Mouse (Mus musculus): Measurements from ENCODE around the gene Olfr790.

GRCm38 (mm10) chr10:129521492-129521891, 23.2 kb downstream of the Olfr790 start, which contains the start of gene Olfr791:
- TF ChIP-seq POLR2A (IDR thresholded peaks at IDR 0.05; ENCODE audit: borderline replicate concordance, extremely low read depth, insufficient read depth, insufficient read length, poor library complexity, severe bottlenecking), result no peak
- no peak for TF ChIP-seq CTCF (IDR thresholded peaks at IDR 0.05; ENCODE audit: borderline replicate concordance, extremely low read depth, insufficient read depth, insufficient read length)
